Mouse (Mus musculus) stomach, postnatal 0 days (tissue): ENCODE results near the gene Sulf2.

ENCODE experiments used
- CTCF ChIP-seq: IDR thresholded peaks from 2 replicates; pipeline ENCODE4 v1.5.1; 2016; ENCODE audit warnings: antibody characterized with exemption, low read depth, mild to moderate bottlenecking, moderate library complexity
- EP300 ChIP-seq: optimal IDR thresholded peaks from 2 replicates; pipeline ENCODE3; 2016; ENCODE audit warnings: antibody characterized with exemption

GRCm38 (mm10) chr2:166156122-166156521 lies 659 bp upstream of the Sulf2 start:
- TF ChIP-seq CTCF (no peak), EP300 (no peak)
